Mouse (Mus musculus) heart, adult 2 months (tissue): ENCODE results near the gene Prcc.

Experiments
- CTCF ChIP-seq: fragments of 200-600 bp; IDR thresholded peaks from 2 replicates; pipeline ENCODE4 v1.8.1; 2022; ENCODE audit warnings: antibody characterized with exemption, mild to moderate bottlenecking, moderate library complexity
- EP300 ChIP-seq: fragments of 200-500 bp; IDR thresholded peaks from 2 replicates; pipeline ENCODE4 v1.6.1; 2011; ENCODE audit warnings: low read depth, low read length, control low read depth; ENCODE audit not compliant: insufficient read depth
- POLR2A ChIP-seq: fragments of 200-500 bp; IDR thresholded peaks from 2 replicates; pipeline ENCODE4 v1.6.1; 2011; ENCODE audit warnings: mild to moderate bottlenecking, low read depth, low read length, control low read depth; ENCODE audit not compliant: insufficient read depth

GRCm38 (mm10) chr3:87877730-87878129 is 7.7 kb downstream of the Prcc start:
- no peak for TF ChIP-seq CTCF
- TF ChIP-seq EP300, result no peak
- no peak for TF ChIP-seq POLR2A
